Mouse (Mus musculus): ENCODE data around the gene Gm8773. TPM values are rescaled to one million over a fixed set of nuclear protein-coding genes. Genes with fewer than 3 reads are reported as not detected.

Gene Gm8773
- polyA plus RNA-seq, 1 experiment from 2014 or later = 0.63 TPM

DNA sequence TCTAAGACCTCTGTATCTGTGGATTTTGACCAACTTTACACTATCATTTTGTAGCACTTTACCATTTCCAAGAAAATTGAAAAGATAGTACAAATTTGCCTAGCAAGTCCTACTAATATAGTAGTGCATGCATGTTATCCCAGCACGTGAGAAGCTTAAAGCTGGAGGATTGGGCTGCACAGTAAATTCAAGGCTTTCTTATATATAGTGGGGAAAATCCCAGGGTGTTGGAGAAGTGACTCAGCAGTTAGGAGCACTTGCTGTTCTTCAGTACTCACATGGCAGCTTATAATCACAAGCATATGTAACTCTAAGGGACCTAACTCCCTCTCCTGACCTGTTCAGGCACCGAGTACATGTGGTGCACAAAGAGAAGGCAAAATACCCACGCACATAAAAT, 11.2 kb upstream of the Gm8773 start:
- Histone ChIP-seq H3K9me3 (ENCODE audit: control insufficient read depth, low read length) (no peaks in the 10 kb centered on the region), H3K4me1 (replicated peaks; ENCODE audit: control insufficient read depth, insufficient read depth, low read length) (peaks cover 9% of the 10 kb centered on the region), H3K4me2 (ENCODE audit: low read depth, low read length) (no peak overlapping the region), H3K27me3 (ENCODE audit: control insufficient read depth, insufficient read depth, low read depth, low read length) (no peaks in the 10 kb centered on the region), H3K9ac (ENCODE audit: low read length) (no peak overlapping the region), H3K27ac (ENCODE audit: low read length) (no peak overlapping the region), H3K4me3 (ENCODE audit: low read length) (no peak overlapping the region), H3K36me3 (ENCODE audit: control insufficient read depth, insufficient read depth, low read length) (no peaks in the 10 kb centered on the region)
- 60% methylated on average over 3 of the region's 3 CpGs for WGBS
- no peak for ATAC-seq (ENCODE audit: low read depth)

DNA sequence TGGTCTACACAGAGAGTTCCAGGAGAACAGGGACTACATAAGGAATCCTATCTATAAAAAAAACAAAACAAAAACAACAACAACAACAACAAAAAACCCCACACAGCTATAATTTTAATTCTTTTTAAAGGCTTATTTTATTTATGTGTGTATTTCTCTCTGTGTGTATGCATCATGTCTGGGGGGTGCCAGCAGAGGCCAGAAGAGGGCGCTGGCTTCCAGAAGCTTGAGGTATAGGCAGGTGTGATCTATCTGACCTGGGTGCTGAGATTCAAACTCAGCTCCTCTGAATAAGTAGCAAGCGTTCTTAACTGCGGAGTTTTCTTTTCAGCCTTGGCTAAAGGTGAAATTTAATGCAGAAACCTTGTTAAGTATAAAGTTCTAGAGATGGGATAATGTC, 14.1 kb downstream of the Gm8773 start:
- Histone ChIP-seq H3K4me1 (replicated peaks; ENCODE audit: control insufficient read depth, insufficient read depth, low read length) (no peaks in the 10 kb centered on the region), H3K4me2 (ENCODE audit: low read depth, low read length) (no peak overlapping the region), H3K27me3 (ENCODE audit: control insufficient read depth, insufficient read depth, low read depth, low read length) (no peaks in the 10 kb centered on the region), H3K9ac (ENCODE audit: low read length) (no peak overlapping the region), H3K27ac (ENCODE audit: low read length) (no peak overlapping the region), H3K9me3 (ENCODE audit: control insufficient read depth, low read length) (no peaks in the 10 kb centered on the region), H3K4me3 (ENCODE audit: low read length) (no peak overlapping the region), H3K36me3 (ENCODE audit: control insufficient read depth, insufficient read depth, low read length) (no peaks in the 10 kb centered on the region)
- ATAC-seq (ENCODE audit: low read depth) = no peak
- WGBS = 84% methylated on average over 3 of the region's 3 CpGs

DNA sequence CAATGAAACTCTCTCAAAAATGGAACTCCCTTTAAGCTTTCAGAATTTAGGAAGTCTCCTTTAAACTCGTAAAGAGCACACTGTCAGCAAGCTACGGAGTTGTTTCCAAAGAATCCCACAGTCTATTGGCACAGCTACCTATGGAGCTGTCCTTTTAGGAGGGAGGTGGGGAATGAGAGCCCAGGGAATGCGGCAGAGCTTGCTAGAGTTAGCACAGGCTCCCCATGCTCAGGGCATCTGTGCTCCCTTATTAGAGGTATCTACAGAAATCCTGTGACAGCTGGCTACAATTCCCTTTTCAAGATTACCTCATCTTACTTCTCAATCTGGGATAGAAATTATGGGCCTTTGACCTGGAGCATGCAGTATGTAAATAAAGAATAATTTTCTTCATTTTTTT, 36.9 kb downstream of the Gm8773 start:
- Histone ChIP-seq H3K27me3 (ENCODE audit: control insufficient read depth, insufficient read depth, low read depth, low read length) (no peaks in the 10 kb centered on the region), H3K27ac (ENCODE audit: low read length) (no peak overlapping the region), H3K9me3 (ENCODE audit: control insufficient read depth, low read length) (no peaks in the 10 kb centered on the region), H3K9ac (ENCODE audit: low read length) (no peak overlapping the region), H3K36me3 (ENCODE audit: control insufficient read depth, insufficient read depth, low read length) (no peaks in the 10 kb centered on the region), H3K4me2 (ENCODE audit: low read depth, low read length) (no peak overlapping the region), H3K4me1 (replicated peaks; ENCODE audit: control insufficient read depth, insufficient read depth, low read length) (no peaks in the 10 kb centered on the region), H3K4me3 (ENCODE audit: low read length) (no peak overlapping the region)
- ATAC-seq (ENCODE audit: low read depth) = no peak
- 44% methylated on average over 3 of the region's 3 CpGs for WGBS

DNA sequence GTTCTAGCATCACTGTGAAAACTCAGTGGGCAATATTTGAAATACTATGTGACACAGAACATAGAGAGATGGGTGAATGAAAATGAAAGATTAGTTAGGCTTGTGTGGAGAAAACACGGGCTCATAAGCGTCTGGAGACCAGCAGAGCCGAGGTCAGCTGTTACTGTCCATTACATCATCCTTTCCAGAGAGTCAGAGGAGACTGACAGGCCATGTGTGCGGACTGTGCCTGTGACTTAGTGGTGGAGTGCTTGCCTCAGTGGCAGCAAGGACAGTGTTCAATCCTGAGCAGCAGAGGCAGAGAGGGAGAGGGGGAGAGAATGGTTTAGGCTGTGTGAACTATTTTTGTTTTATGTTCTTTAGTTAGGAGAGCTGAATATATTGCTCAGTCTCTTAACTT, 44.7 kb downstream of the Gm8773 start:
- Histone ChIP-seq H3K4me1 (replicated peaks; ENCODE audit: control insufficient read depth, insufficient read depth, low read length) (no peaks in the 10 kb centered on the region), H3K4me2 (ENCODE audit: low read depth, low read length) (no peak overlapping the region), H3K27ac (ENCODE audit: low read length) (no peak overlapping the region), H3K36me3 (ENCODE audit: control insufficient read depth, insufficient read depth, low read length) (no peaks in the 10 kb centered on the region), H3K4me3 (ENCODE audit: low read length) (no peak overlapping the region), H3K9ac (ENCODE audit: low read length) (no peak overlapping the region), H3K9me3 (ENCODE audit: control insufficient read depth, low read length) (no peaks in the 10 kb centered on the region), H3K27me3 (ENCODE audit: control insufficient read depth, insufficient read depth, low read depth, low read length) (no peaks in the 10 kb centered on the region)
- 52% methylated on average over 4 of the region's 4 CpGs for WGBS
- ATAC-seq (ENCODE audit: low read depth) = no peak

DNA sequence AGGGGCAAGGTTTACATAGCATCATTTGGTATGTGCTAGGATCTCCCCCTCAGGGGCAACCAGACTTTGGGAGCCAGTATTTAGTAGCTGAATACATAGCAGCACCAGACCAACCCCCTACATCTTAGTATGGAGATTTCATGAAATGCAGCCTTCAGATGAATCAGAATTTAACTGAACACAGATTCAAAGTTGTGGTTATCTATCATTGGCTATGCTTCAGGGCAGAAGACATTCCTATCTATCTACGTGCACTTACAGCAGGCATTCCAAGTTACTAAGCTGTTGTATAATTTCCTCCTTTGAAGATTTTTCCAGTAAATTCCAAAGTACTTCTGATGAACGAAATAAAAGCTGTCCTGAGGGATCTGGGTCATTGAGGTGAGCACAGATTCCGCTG, 51.9 kb downstream of the Gm8773 start:
- Histone ChIP-seq H3K4me1 (replicated peaks; ENCODE audit: control insufficient read depth, insufficient read depth, low read length) (no peaks in the 10 kb centered on the region), H3K4me2 (ENCODE audit: low read depth, low read length) (no peak overlapping the region), H3K9me3 (ENCODE audit: control insufficient read depth, low read length) (no peaks in the 10 kb centered on the region), H3K27ac (ENCODE audit: low read length) (no peak overlapping the region), H3K27me3 (ENCODE audit: control insufficient read depth, insufficient read depth, low read depth, low read length) (no peaks in the 10 kb centered on the region), H3K4me3 (ENCODE audit: low read length) (no peak overlapping the region), H3K36me3 (ENCODE audit: control insufficient read depth, insufficient read depth, low read length) (no peaks in the 10 kb centered on the region), H3K9ac (ENCODE audit: low read length) (no peak overlapping the region)
- WGBS = 55% methylated on average over 3 of the region's 3 CpGs
- ATAC-seq (ENCODE audit: low read depth) = no peak

Other genes starting within 250 kb of the Gm8773 start
- 28.6 and 29.1 TPM in 2 replicates for gene Cdk14, start 153.5 kb upstream of the Gm8773 start, polyA plus RNA-seq (2015; fragmentation: Nextera tagmentation; extraction: Ambion mirVana)
- not detected in 2 replicates for gene 1700015F17Rik, start 94.7 kb upstream of the Gm8773 start, polyA plus RNA-seq (2015; fragmentation: Nextera tagmentation; extraction: Ambion mirVana)
- 15.3 and 15.7 TPM in 2 replicates for gene Cldn12, start 58.8 kb upstream of the Gm8773 start, polyA plus RNA-seq (2015; fragmentation: Nextera tagmentation; extraction: Ambion mirVana)
- 22.0 and 24.3 TPM in 2 replicates for gene Gtpbp10, start 14.3 kb upstream of the Gm8773 start, polyA plus RNA-seq (2015; fragmentation: Nextera tagmentation; extraction: Ambion mirVana)
- gene Cfap69, start 90.4 kb downstream of the Gm8773 start, polyA plus RNA-seq (2015; fragmentation: Nextera tagmentation; extraction: Ambion mirVana) = 6.5 and 6.8 TPM in 2 replicates
- 3.6 and 4.3 TPM in 2 replicates for gene Steap2, start 120.8 kb downstream of the Gm8773 start, polyA plus RNA-seq (2015; fragmentation: Nextera tagmentation; extraction: Ambion mirVana)
- 2.0 and 3.3 TPM in 2 replicates for gene Steap1, start 175.5 kb downstream of the Gm8773 start, polyA plus RNA-seq (2015; fragmentation: Nextera tagmentation; extraction: Ambion mirVana)

Data from lung, embryonic 16.5 days (tissue).